Mouse (Mus musculus) embryonic fibroblast, embryonic 13.5 days (primary cell): ENCODE measurements at regions not wholly inside any gene's neighbourhood (a gene's known extent, or its start where the extent isn't known, plus 50 kb on each side); places are given as distances from the start of the nearest gene placed in this dataset.

Experiments
- CTCF ChIP-seq: IDR thresholded peaks from 2 replicates; pipeline ENCODE4 v1.5.1; 2011; ENCODE audit warnings: mild to moderate bottlenecking, control low read depth, low read length, moderate library complexity, borderline replicate concordance; ENCODE audit not compliant: insufficient read depth
- POLR2A ChIP-seq: IDR thresholded peaks from 2 replicates; pipeline ENCODE4 v1.6.1; 2011; ENCODE audit warnings: low read depth, mild to moderate bottlenecking, control low read depth, low read length, moderate library complexity

- TF ChIP-seq POLR2A (no peak), CTCF (no peak)
Measured at GRCm38 (mm10) chr8:114001674-114002073, 131.7 kb upstream of the Nudt7 start.
